Mouse (Mus musculus) brain, adult 2 months (tissue): ENCODE measurements around the gene Cox8a.

Experiments used
- DNase-seq: peaks from one replicate; pipeline ENCODE4 v3.0.0; 2011; ENCODE audit warnings: low read depth, low spot score

Cox8a gene

DNA sequence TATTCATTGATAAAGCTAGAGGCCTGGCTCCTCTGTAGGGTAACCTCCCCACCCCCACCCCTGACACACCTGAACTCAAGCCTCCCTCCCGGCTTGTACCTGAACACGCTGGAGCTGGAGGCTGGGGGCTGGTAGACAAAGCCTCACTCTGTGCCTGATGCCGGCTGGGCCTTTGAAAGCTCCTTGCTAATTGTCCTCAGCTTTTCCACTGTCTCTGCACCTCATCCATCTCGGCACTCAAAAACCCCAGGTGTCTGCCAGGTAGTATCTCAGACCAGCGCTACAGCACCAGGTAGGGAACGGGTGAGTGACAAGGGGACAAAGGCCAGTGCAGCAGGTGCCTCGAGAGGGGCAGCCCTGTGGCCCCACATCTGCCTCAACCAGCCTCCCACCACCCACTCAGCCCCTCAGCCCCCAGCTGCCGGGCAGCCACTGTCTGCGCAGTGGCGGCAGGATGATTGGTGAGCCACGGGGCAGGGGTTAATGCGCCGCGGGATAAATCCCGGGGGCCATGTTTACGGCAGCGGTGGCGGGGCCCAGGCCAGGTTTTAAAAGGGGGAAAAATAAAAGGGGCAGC is 31.6 kb downstream of the Cox8a start:
- DNase-seq: no peak

DNA sequence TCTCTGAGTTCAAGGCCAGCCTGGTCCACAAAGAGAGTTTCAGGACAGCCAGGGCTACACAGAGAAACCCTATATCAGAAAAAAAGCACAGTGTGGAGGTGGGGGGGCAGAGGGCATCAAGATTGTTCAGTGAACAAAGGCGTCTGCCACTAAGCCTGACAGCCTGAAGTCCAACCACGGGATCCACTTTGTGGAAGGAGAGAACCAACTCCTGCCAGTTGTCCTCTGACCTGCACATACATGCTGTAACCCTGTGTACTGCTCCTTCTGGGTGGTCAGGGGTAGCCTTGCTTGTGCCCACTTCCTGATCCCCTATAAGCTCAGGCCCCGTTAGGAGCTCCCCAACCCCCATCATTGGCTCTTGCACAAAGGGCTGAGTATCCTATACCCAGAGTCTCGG is 32.4 kb downstream of the Cox8a start:
- no peak for DNase-seq

DNA sequence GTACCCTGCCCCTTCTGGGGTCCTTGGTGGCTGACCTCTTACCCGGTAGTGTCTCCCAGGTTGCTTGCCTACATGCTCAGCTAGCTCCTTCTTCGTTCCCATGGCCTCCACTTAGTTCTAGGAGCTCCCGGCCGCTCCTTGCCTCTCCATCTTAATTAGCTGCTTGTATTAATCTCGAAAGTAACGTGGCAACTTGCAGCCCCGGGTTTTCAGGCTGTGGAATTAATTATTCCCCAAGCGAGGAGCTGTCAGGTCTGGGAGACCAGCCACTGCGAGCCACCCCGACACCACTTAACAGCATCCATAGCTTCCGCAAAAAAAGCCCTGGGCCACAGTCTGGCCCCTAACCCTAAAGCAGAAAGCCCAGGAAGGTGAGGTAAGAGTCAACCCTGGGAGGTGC is 34.0 kb downstream of the Cox8a start:
- DNase-seq: no peak

DNA sequence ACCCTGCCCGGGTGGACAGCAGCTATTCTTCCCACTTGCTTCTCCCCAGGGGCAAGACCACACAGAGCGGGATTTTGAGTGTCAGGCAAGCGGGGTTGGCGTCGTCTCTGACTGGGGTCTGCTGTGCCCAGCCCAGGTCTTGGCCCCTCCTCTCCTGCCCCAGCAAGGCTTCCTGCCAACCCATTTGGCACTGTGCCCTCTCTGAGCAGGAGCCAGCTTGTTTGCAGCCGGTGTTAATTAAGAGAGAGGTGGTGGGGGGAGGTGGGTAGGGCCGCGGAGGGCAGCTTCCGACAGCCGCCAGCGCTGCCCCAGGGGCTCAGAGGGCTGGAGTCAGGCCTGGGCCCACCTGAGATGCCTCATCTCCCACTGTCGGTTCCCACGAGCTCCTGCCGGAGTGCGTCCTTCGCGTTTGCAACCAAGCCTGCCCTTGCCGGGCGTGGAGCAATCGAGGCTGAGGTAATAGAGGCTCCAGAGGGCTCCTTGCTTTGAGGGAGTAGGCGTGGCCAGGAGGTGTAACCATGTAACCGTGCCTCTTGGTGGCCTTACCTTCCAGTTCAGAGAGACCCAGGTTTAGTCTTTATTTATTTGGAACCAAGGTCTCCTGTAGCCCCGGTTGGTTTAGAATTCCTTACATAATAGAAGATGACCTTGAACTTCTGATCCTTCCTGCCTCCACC is 35.0 kb downstream of the Cox8a start:
- DNase-seq: peak; percentile 64

DNA sequence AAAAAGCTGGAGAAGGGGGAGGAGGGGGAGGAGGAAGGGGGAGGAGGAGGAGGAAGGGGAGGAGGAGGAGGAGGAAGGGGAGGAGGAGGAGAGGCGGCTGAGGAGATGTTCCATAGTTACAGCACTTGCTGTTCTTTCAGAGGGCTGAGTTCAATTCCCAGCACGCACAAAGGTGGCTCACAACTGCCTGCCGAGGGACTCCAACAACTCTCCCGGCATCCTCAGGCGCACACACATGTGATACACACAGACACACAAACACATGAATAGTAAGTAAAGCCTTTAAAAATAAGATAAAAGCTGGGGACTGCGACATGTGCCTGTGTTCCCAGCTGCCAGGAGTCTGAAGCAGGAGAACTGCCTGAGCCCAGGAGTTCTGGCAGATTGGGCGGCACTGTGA is 35.9 kb downstream of the Cox8a start:
- DNase-seq: no peak

DNA sequence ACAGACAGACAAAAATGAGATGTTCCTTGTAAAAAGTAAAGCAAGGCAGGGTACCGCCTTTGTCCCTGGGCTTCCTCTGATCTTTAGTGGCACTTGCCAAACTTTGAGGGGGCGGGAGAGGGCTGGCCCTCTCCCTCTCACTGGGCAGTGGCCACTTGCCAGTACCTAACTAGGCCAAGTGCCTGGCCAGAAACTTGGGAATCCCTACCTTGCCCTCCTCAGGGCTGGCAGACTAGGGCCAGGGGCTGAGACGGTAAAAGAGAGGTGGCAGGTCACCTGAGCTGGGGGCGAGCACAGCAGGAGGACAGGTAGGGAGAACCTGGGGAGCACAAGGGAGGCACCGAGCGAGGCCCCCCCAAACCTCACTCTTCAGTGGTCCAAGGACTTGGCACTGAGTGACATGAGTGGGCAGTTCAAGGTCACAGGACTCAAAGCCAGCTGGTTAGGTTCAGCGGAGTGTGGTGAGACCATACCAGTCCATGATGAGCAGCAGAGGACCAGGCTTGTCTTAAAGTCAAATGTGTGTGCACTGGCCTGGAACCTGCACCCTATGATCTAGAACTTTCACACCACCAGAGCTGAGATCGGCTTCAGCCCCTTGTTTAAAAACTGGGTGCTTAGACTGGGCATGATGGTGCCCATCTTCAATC is 36.5 kb downstream of the Cox8a start:
- DNase-seq: no peak

DNA sequence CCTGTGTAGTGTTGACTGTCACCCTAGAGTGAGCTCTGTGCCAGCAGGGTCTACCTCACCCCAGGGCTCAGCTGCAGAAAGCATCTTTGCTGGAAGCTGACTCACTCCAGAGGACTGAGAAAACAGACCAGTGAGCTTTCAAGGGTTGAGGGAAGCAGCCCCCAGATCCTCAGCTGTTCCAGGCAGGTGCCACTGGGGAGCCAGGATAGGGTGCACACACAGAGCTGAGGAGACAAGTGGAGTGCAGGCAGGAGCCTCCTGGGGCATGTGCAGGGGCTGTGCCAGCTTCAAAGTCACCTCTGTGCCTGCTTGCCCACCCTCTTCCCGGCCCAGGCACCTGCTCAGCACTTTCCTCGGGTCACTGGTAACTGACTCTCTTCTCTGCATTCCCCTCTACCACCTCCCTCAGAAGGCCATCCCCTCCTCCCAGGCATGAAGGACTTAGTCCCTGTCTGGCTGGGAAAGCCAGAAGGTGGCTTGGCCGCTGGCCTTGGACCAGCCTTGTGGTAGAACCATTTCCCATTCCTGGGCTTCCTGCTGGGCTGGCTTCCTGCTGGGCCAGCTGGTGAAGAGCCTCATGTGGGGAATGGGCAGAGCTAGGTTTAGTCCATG is 38.5 kb downstream of the Cox8a start:
- peak; percentile 76 for DNase-seq

DNA sequence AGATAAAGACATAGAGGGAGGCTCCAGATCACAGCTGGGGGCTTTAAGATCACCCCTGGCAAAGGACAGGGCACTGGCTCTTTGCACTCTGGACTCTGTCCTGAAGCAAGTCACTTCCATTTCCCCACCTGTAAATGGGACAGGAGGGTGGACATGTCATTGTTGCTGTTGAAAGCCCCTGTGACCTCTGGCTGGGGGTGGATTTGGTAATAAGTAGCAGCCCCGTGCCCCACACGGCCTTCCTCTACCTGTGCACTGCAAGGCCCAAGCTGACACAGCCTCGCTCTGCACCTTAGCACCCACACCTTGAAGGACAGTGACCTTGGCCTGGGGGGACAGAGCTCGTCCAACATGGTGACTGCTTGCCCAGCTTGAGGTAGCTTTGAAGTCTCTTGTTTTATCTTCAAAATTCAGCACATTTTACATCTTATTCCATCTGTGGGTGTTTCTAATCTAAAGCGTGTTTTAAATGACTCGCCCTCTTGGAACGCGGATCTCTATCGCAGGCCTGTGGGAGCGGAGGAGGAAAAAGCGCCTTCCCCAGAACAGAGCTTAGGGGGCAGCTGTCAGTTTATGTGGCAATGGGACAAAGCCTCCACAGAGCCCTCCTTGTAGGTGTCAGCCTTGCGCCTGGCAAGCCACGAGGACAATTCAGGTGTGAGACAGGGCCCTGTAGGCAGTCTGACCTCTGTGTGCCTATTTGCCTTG is 39.5 kb downstream of the Cox8a start:
- no peak for DNase-seq

DNA sequence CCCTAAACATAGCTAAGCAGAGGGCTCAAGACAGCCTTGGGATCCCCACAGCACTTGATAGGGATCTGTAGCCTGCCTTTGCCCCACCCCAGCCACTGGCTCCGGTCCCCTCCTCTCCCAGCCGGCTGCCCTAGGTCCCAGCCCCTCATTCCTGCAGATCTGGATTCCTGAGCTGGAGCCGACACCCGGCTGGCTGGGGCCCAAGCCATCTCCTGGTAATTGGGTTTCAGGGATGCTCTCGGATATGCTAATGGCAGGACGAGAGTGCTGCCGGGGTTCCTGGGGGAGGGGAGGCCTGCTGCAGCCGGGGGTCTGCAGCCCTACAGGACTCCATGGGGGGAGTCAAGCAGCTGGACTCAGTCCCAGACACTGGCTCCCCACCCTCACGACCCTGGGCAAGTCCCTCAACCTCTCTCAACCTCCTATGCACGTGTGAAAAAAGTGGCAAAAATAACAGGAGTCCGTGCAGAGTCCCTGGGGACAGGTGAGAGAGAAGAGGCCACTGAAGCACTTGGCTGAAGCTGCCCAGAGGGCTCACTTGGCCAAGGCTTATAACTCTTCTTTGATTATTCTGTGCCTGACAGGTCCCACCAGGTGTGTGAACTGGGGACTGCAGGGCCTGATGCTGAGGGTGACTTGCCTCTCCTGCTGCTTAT is 41.2 kb downstream of the Cox8a start:
- DNase-seq: no peak

DNA sequence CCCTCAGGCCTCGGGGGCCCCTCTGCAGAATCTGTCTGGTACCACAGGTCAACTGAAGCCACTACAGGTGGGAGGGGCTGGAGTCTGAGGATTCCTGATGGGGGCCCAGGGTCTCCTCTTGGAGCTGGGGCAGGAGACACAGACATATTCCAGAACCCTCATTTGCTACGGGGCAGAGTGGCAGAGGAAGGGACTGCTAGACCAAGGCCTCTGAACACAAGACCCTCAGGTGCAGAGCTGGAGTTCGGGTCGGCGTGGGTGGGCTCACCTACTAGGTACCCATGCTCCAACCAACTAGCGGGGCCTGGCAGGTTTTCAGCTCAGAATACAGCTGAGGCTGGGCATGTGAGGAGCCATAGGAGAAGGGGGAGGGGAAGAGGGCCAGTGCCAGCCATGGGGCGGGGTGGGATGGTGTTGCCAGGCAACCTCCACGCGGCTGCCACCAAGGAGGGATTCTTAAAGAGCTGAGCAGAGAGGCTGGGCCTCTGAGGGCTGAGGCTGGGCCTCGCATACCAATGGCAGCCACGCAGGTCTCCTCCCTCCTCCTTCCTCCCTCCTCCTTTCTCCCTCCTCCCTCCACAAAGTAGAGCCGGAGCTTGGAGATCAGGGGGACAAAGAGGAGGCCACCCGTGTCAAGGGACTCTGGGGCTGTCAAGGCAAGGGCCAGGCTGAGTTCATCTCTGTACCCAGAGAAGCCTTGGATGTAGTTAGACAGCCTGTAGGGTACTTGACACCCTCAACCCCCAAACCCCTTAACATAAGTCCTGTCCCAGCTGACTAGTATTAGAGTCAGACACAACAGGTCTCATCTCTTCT is 45.2 kb downstream of the Cox8a start:
- peak; percentile 84 for DNase-seq

DNA sequence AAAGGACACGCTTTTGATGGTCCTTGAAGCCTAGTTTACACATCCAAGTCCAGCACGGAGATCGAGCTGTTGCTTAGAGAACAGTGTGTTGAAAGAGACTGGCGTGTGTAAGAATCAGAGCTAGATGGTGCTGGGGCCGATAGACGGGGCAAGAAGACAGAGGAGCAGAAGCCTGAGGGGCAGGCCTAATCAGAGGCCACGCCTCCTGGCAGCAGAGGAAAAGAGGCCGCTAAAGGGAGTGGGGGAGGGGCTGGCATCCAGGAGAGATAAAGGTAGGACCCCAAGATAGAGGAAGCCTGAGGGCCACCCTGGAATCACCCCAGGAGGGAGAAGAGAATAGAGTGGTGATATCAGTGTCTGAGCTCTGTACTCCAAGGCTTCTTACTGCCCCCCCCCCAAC is 46.0 kb downstream of the Cox8a start:
- no peak for DNase-seq

DNA sequence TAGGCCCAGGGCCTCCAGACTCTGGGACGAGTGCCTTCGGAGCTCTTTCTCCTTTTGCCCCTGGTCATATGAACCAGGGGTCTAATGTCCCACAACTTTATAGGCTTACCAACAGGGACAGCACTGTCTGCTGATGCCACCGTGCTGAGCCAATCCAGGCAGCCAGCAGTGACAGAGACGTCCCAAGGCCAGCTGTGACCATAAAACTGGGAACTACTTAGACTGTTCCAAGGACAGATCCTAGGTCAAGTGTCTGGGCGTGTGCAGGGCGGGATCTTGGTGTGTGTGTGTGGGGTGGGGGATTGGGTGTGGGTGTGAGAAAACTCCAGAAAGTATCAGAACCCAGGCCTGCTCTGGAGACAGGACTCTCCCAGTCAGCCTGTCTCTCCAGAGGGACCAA is 46.5 kb downstream of the Cox8a start:
- no peak for DNase-seq

DNA sequence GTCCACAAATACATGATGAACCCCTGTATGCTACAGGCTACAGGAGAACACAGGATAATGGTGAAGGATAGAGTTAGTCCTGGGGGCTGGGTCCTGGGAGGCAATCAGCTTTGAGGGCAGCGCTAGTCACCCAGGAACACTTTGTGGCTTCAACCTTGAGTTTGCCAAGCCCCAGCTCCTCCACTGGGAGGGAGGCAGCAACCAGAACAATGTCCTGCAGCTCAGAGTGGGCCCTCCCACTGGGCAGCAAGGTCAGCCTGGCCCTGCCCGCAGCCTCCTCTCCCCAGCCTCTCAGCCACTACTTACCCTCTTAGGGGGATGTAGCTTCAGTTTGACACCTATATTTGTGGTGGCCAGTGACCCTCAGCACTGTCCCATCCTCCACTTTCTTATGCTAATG is 49.0 kb downstream of the Cox8a start:
- no peak for DNase-seq

DNA sequence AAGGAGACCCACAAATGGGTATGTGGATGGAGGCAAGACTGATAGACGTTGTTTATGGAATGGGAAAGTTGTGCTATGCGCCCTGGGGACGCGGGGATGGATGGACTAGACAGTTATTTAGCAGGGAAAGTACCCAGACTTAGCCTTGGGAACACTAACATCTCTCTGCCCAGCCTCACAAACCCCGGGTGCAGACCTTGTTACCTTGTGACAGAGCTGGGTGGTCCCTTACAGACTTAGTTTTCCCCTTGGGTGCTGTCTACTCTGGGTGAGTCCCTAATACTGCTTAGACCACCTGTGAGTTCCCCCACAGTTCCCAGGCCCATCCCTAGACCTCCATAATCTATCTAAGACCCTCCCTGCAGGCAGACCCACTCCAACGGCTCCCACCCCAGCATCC is 50.6 kb downstream of the Cox8a start:
- DNase-seq: no peak

DNA sequence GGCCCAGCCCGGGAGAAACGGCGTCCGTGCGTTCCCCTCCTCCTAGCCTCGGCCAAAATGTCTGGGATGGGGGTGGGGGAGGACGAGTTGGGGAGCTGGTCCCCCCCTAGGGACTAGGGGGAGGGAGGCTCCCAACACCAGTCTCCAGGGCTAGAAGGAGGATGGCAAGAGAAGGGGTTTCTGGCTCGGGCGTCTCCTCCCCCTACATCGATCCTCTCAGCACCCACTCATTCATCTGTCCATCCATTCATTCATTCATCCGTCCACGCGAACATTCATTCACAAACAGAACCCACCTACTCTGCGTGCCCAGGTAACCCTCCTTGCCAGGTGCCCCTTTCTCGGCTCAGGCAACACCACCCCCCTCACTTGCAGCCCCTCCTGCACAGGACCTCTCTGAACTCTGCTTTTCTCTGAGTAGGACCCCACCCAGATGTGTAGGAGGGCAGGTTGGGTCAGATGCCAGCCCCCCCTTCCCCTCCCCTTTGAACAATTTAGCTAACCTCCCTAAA is 51.2 kb downstream of the Cox8a start:
- DNase-seq: no peak

DNA sequence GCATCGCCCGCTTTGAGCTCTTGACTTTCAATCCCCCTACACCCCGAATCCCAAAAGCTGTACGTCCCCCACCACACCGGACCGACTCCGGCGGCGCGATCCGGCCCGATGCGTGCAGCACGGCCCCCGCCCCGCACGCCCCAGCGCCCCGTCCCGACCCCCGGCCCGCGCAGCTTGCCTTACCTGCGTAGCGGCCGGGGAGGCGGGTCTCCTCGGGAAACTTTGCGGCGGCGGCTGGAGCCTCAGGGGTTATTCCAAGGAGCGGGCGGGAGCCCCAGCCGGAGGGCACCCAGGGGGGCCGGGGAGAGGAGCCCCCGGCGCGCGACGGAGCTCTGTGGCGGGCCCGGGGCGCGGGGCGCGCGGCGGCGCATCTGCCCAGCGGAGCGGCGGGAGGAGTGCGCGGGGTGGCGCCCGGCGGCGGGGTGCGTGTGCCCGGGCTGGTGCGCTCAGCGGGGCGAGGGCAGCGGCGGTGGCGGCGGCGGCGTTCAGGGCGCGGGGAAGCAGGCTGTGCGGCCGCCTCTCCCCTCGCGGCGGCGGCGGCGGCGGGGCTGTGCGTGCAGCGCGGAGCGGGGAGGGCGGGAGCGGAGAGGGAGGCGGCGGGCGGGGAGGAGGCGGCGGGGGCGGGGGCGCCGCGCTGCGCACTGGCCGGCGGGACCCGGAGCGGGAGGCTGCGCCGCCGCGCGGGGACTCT is 51.8 kb downstream of the Cox8a start:
- peak; percentile 67 for DNase-seq
